Mouse (Mus musculus) heart, embryonic 14.5 days (tissue): ENCODE data around the gene Rabgap1l. TPM values are rescaled to one million over a fixed set of nuclear protein-coding genes. Genes with fewer than 3 reads are reported as not detected.
A peak's percentile ranks its signal among the peaks of the same experiment; 100 is the strongest.

Experiments
- ATAC-seq: fragments of 200-750 bp; cut with Nextera tagmentation; 2 replicates; pipeline ENCODE4 v1.8.0; 2017; ENCODE audit warnings: low read depth, moderate TSS enrichment; ENCODE audit not compliant: insufficient number of reproducible peaks, insufficient read depth, low FRiP score
- H3K27ac ChIP-seq, 2 experiments: fragments of 200-500 bp in 1 of 2; fragments of 300-500 bp in 1 of 2; sonication (generic) in 1 of 2; replicated peaks in 1 of 2; 2 replicates each; pipeline ENCODE4 v1.5.1; 2012 to 2014; ENCODE audit warnings: low read depth in 2 of 2, low read length in 2 of 2, control low read depth in 1 of 2, mild to moderate bottlenecking in 1 of 2, mixed read lengths in 1 of 2; ENCODE audit not compliant: control insufficient read depth in 1 of 2, insufficient read depth in 1 of 2
- H3K27me3 ChIP-seq: fragments of 300-500 bp; sonication (generic); 2 replicates; pipeline ENCODE4 v1.6.1; 2014; ENCODE audit warnings: mild to moderate bottlenecking, low read length, control low read depth; ENCODE audit not compliant: control insufficient read depth, insufficient read depth
- H3K36me3 ChIP-seq: fragments of 300-500 bp; sonication (generic); 2 replicates; pipeline ENCODE4 v1.6.1; 2014; ENCODE audit warnings: mild to moderate bottlenecking, control low read depth, low read length, mixed read lengths; ENCODE audit not compliant: control insufficient read depth, insufficient read depth
- H3K4me1 ChIP-seq, 2 experiments: fragments of 200-500 bp in 1 of 2; fragments of 300-500 bp in 1 of 2; sonication (generic) in 1 of 2; 2 replicates each; pipeline ENCODE4 v1.6.1; 2012 to 2014; ENCODE audit warnings: low read length in 2 of 2, control low read depth in 1 of 2, mixed read lengths in 1 of 2; ENCODE audit not compliant: control insufficient read depth in 2 of 2, insufficient read depth in 2 of 2
- H3K4me2 ChIP-seq: fragments of 300-500 bp; sonication (generic); 2 replicates; pipeline ENCODE4 v1.6.1; 2014; ENCODE audit warnings: mild to moderate bottlenecking, low read length
- H3K4me3 ChIP-seq, 2 experiments: fragments of 200-500 bp in 1 of 2; fragments of 300-500 bp in 1 of 2; sonication (generic) in 1 of 2; 2 replicates each; pipeline ENCODE4 v1.5.1; 2012 to 2014; ENCODE audit warnings: low read length in 2 of 2, mild to moderate bottlenecking in 2 of 2, control low read depth in 1 of 2, low read depth in 1 of 2, moderate library complexity in 1 of 2; ENCODE audit not compliant: control insufficient read depth in 1 of 2, insufficient read depth in 1 of 2
- H3K9ac ChIP-seq: fragments of 300-500 bp; sonication (generic); 2 replicates; pipeline ENCODE4 v1.6.1; 2014; ENCODE audit warnings: mild to moderate bottlenecking, low read length
- H3K9me3 ChIP-seq: fragments of 300-500 bp; sonication (generic); 2 replicates; pipeline ENCODE4 v1.6.1; 2016; ENCODE audit warnings: low read length, control low read depth; ENCODE audit not compliant: control insufficient read depth
- WGBS: fragments of 180-500 bp; shearing (Covaris S2); extraction: QIAGEN DNeasy Blood & Tissue Kit; methylation state at CpG from one replicate; pipeline ENCODE4 v1.1.7; 2014; 5-methylcytosine and 5-hydroxymethylcytosine counted together
- polyA plus RNA-seq: library from polyadenylated mRNA; unstranded; fragments of >200 nt; fragmentation: Nextera tagmentation; extraction: Ambion mirVana; gene quantifications from 2 replicates; pipeline ENCODE4 v1.2.1, GENCODE M21; 2014

Rabgap1l gene
- polyA plus RNA-seq, 1 experiment from 2014 or later = 95.6 TPM

- WGBS = 56% methylated on average over 7 of the region's 7 CpGs
- Histone ChIP-seq H3K27ac (no peak overlapping the region), H3K9me3 (no peaks in the 10 kb centered on the region), H3K36me3 (no peaks in the 10 kb centered on the region), H3K4me2 (no peak overlapping the region), H3K9ac (no peak overlapping the region), H3K27me3 (no peaks in the 10 kb centered on the region), H3K4me1 (peaks cover 2 to 8% of the 10 kb centered on the region in 2 experiments; a peak in 3 of 4 replicates), H3K4me3 (no peak overlapping the region)
- ATAC-seq = no peak
Observed at GRCm38 (mm10) chr1:160273133-160273743, 519.8 kb downstream of the Rabgap1l start.

GRCm38 (mm10) chr1:160271282-160271967 lies 521.6 kb downstream of the Rabgap1l start:
- Histone ChIP-seq H3K27ac (peak overlapping the region in 1 of 2 experiments; percentile 6; a peak in 1 of 4 replicates), H3K27me3 (no peaks in the 10 kb centered on the region), H3K4me3 (no peak overlapping the region), H3K36me3 (no peaks in the 10 kb centered on the region), H3K4me2 (no peak overlapping the region), H3K9me3 (no peaks in the 10 kb centered on the region), H3K9ac (no peak overlapping the region), H3K4me1 (peaks cover 2 to 8% of the 10 kb centered on the region in 2 experiments; a peak in 3 of 4 replicates)
- 16% methylated on average over 1 of the region's 1 CpGs for WGBS
- ATAC-seq = no peak

DNA sequence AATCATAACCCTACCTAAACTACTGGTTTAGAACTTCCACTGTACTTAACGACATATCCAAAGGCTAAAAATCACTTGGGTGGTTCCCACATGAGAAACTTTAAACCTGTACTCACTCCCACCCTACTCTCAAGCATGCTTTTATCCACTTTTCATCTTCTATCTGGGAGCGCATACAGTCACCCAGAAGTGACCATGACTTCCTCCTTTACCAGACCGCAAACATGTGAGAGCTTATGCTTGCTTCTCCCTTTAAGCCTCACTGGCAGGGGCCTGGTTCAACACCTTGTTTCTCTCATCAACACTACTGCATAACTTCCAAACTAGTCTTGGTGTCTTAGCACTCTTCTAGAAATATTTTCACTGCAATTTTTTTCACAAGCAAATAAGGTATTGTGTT lies 524.7 kb downstream of the Rabgap1l start:
- WGBS = 94% methylated on average over 3 of the region's 3 CpGs
- Histone ChIP-seq H3K4me1 (peaks cover 0 to 8% of the 10 kb centered on the region in 2 experiments; a peak in 2 of 4 replicates), H3K4me3 (no peak overlapping the region), H3K9ac (no peak overlapping the region), H3K4me2 (no peak overlapping the region), H3K27me3 (no peaks in the 10 kb centered on the region), H3K36me3 (no peaks in the 10 kb centered on the region), H3K27ac (no peak overlapping the region), H3K9me3 (no peaks in the 10 kb centered on the region)
- ATAC-seq = no peak

DNA sequence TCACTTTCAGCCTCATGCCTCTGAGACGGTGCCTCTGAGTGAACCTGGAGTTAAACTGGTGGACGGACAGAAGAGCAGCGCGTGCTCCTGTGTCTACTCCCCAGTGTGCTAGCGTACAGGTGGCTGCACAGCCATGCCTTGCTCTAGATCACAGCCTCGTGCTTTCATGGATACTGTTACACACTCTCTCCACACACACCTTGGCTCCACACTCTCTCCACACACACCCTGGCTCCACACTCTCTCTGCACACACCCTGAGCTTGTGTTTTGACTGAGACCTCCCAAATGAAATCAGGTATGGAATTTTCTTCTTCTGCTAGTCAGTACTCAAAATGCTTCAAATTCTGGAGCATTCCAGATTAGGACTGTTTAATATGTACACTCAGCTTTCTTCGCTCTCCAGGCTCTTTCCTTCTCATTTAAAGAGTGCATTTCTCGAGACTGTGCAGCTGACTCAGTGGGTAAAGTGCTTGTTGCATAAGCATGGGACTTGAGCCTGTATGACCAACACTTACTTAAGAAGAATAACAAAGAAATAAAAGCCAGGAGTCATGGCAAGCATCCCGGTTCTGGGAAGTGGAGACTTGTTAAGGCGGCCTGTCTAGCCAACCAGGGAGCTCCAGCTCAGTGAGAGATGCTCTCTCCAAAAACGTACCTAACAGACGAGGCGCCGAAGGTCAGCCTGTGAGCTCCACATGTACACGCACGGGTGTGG lies 529.2 kb downstream of the Rabgap1l start:
- Histone ChIP-seq H3K4me2 (no peak overlapping the region), H3K4me1 (no peaks in the 10 kb centered on the region), H3K9me3 (no peaks in the 10 kb centered on the region), H3K27ac (no peak overlapping the region), H3K9ac (no peak overlapping the region), H3K27me3 (no peaks in the 10 kb centered on the region), H3K36me3 (no peaks in the 10 kb centered on the region), H3K4me3 (no peak overlapping the region)
- ATAC-seq = no peak
- 81% methylated on average over 16 of the region's 16 CpGs for WGBS

DNA sequence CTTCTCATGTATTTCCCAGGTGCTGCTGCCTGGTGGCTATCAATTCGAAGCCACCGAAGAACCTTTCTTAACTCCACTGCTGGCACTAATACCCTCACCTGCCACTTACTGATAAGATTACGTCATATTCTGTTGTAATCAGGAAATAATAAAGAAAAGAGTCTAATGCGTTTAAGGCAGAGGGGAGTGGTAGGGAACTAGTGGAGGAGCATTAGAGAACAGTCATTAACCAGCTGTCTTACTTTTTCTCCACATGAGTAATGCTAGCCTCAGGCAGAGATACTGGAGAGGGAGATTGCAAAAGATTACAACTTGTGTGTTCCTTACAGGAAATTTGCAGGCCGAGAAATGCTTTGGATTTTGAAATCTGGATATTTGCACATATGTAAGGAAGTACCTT lies 530.0 kb downstream of the Rabgap1l start:
- no peak overlapping the region for H3K27ac ChIP-seq
- 79% methylated on average over 5 of the region's 5 CpGs for WGBS
- ATAC-seq = no peak

DNA sequence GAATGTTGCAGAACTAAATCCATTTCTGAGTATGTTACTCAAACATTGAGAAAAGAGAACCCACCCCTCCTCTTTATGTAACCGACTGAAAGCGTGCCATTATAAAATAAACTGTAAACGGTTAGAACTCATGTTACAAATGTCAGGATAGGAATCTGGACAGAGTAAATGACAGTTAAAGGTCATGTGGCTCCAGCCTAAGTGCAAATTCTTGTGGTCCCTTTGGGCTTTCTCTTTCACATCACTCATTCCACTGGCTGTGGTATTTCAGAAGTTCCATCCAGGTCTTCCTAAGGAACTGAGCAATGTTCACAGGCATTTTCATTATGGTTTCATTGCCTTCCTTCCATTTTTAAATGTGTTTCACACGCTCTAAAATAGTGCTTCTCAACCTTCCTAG lies 530.6 kb downstream of the Rabgap1l start:
- Histone ChIP-seq H3K36me3 (no peaks in the 10 kb centered on the region), H3K4me3 (no peak overlapping the region), H3K4me1 (no peaks in the 10 kb centered on the region), H3K27ac (no peak overlapping the region), H3K27me3 (no peaks in the 10 kb centered on the region), H3K4me2 (no peak overlapping the region), H3K9ac (no peak overlapping the region), H3K9me3 (no peaks in the 10 kb centered on the region)
- WGBS = 77% methylated on average over 4 of the region's 4 CpGs
- no peak for ATAC-seq

More for the DNA sequence above, 530.0 kb downstream of the Rabgap1l start:
- H3K9ac ChIP-seq = no peak overlapping the region
- H3K4me1 ChIP-seq = no peaks in the 10 kb centered on the region
- H3K4me3 ChIP-seq = no peak overlapping the region
- H3K4me2 ChIP-seq = no peak overlapping the region
- no peaks in the 10 kb centered on the region for H3K9me3 ChIP-seq
- no peaks in the 10 kb centered on the region for H3K27me3 ChIP-seq
- H3K36me3 ChIP-seq = no peaks in the 10 kb centered on the region

DNA sequence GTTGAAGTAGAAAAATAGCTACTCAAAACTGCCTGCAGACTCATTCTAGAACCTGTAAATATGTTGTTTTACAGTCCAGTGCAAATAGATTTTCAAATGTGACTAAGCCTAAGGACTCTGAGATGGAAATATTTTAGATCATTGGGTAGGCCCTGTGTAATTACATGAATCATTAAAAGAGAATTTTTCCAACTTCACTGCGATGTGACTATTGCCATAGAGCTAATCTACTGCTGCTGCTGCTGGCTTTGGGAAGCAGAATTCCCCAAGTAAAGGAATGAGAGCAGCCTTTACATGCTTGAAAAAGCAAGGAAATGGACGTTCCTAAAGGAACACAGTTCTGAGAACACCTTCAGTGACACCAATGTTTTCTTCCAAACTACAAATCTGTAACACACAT lies 531.2 kb downstream of the Rabgap1l start:
- WGBS = 81% methylated on average over 2 of the region's 2 CpGs
- Histone ChIP-seq H3K36me3 (0 out of 2 replicates have a peak, but pooled peaks cover 4% of the 10 kb centered on the region), H3K4me1 (no peaks in the 10 kb centered on the region)

More for the DNA sequence above, 531.2 kb downstream of the Rabgap1l start:
- H3K9ac ChIP-seq = no peak overlapping the region
- no peak overlapping the region for H3K27ac ChIP-seq
- H3K9me3 ChIP-seq = no peaks in the 10 kb centered on the region
- ATAC-seq = no peak
- H3K4me2 ChIP-seq = no peak overlapping the region
- no peaks in the 10 kb centered on the region for H3K27me3 ChIP-seq
- no peak overlapping the region for H3K4me3 ChIP-seq
